Mouse (Mus musculus) layer of hippocampus, adult 6 months (tissue): ENCODE measurements around the gene Frs2. TPM values are rescaled to one million over a fixed set of nuclear protein-coding genes. Genes with fewer than 3 reads are reported as not detected.

Experiments used
- long read RNA-seq, 2 experiments: library from polyadenylated mRNA; unstranded; transcript quantifications; one replicate each; pipeline ENCODE4 v2.0.0; 2019 to 2020
- polyA plus RNA-seq: library from polyadenylated mRNA; unstranded; fragments of <200 nt; fragmentation: Nextera tagmentation; gene quantifications from 2 replicates; pipeline ENCODE4 v1.2.3, GENCODE M21; 2021

Gene Frs2
- polyA plus RNA-seq, result 7.7 and 7.8 TPM in 2 replicates
- long read RNA-seq, experiment 1, partial matches to known transcripts, result 0 of 13 reads
- long read RNA-seq, experiment 1, other reads (novel, unspliced or antisense), result 12 of 13 reads
- long read RNA-seq, experiment 2, full-length matches to known transcripts, result 20 of 40 reads
- long read RNA-seq, experiment 2, partial matches to known transcripts, result 0 of 40 reads
- long read RNA-seq, experiment 2, other reads (novel, unspliced or antisense), result 20 of 40 reads

DNA sequence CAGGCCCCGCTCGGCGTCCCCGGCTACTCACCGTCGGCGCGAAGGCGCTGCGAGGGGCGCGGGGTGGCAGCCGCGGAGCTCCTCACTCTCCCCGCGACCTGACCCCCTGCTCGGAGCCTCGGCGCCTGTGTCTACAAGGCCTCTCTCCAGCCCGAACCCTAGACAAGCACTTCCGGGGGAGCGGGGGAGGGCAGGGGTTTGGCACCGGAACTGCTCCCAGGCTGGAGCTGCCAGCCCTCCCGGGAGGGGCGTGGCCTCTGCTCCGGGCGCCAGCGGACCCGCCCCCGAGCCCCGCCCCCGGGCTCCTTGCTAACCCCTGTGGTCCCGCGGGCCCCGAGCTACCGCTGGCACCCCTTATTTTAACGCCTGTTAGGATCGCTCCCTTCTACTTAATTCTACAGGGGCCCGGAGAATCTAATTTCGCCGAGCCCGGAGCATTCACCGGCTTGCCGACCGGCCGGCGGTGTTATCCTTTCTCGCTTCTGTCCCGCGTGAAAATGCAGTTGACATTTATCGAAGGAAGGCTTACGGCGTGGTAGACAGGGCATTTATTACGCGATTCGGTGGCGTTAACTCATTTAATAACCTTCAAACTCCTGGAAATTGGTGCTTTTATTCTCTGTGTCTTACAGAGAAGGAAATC, at the start of gene Frs2:
Gene Frs2 (minus strand): TSS at position 174 of the 643 bp plus-strand sequence.

DNA sequence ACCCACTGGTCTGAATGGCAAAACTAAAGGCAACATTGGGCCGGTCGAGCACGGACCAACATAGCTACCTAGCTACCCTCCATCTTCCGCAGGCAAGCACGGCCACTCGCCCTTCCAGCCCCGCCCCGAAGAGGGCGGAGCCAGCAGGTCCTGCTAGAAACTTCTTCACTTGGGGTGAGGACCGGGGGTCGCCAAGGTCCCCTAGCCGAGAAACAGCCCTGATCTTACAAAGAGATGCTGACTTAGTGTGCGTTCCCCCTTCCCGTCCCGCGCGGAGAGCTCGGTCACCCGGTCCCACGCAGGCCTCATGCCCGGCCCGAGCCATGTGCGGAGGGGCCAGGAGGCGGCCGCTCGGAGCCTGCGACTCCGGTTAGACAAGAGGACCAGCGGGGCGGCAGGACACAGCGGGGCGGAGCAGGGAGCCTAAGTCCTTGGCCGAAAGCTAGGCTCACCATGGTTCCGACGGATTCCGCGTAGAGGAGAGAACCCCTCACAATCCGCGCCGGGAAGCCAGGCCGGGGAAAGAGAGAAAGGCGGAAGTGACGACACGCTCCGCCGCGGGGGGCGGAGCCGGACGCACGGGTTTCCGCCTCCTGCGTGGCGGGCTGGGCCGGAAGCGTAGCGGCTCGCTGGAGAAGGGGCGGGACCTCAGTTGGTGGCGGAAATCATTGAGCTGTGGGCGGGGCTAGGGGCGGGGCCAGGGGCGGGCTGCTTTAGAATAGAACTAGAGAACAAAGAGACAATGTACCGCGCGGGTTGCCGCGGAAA, 84.9 kb downstream of the Frs2 start, which contains the start of gene Cct2:
Gene Cct2 (minus strand): TSS at position 561 of the 768 bp plus-strand sequence.

DNA sequence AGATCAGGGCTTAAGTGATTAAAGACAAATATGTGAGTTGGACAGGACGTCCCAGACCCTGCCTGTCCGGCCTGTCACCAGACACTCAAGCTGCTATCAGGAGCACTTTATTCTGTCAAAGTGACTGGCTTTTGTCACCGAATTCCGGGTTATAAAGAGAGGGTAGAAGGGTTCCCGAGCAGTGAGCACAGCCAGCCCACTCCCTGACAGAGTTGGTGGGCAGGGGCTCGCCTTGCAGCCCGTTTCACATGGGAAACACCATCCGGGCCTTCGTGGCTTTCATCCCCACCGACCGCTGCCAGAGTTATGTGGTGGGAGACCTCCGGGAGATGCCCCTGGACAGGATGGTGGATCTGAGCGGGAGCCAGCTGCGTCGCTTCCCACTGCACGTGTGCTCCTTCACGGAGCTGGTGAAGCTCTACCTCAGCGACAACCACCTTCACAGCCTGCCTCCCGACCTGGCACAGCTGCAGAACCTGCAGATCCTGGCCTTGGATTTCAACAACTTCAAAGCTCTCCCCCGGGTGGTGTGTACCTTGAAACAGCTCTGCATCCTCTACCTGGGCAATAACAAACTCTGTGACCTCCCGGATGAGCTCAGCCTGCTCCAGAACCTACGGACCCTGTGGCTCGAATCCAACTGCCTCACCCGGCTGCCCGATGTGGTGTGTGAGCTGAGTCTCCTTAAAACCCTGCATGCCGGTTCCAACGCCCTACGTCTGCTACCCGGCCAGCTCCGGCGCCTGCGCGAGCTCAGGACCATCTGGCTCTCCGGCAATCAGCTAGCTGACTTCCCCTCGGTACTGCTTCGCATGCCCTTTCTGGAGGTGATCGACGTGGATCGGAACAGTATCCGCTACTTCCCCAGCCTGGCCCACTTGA, 102.9 kb downstream of the Frs2 start, which contains the start of gene Lrrc10:
Gene Lrrc10 (plus strand): TSS at position 167 of the 882 bp plus-strand sequence.

Other genes starting within 250 kb of the Frs2 start
- 57.7 and 65.9 TPM in 2 replicates for gene Rab3ip, start 197.8 kb downstream of the Frs2 start, polyA plus RNA-seq
- not detected in 2 replicates for gene Gm10271, start 175.9 kb downstream of the Frs2 start, polyA plus RNA-seq
- 0.94 and 1.6 TPM in 2 replicates for gene Best3, start 162.2 kb downstream of the Frs2 start, polyA plus RNA-seq
- gene Lrrc10, start 103.2 kb downstream of the Frs2 start, polyA plus RNA-seq, result 0.19 TPM in 1 of 2 replicates, not detected in the other
- 175 and 187 TPM in 2 replicates for gene Cct2, start 84.7 kb downstream of the Frs2 start, polyA plus RNA-seq
- gene Yeats4, start 76.0 kb upstream of the Frs2 start, polyA plus RNA-seq, result 45.5 and 57.8 TPM in 2 replicates
- gene 9530003J23Rik, start 90.2 kb upstream of the Frs2 start, polyA plus RNA-seq, result not detected in 2 replicates
- gene Lyz2, start 133.8 kb upstream of the Frs2 start, polyA plus RNA-seq, result 25.4 and 42.2 TPM in 2 replicates
- 0.11 TPM in 1 of 2 replicates, not detected in the other for gene Lyz1, start 144.3 kb upstream of the Frs2 start, polyA plus RNA-seq
- 19.6 and 19.7 TPM in 2 replicates for gene Cpsf6, start 231.5 kb upstream of the Frs2 start, polyA plus RNA-seq